Mouse (Mus musculus) hindbrain, embryonic 11.5 days (tissue): ENCODE measurements around the gene Tnfrsf1b. TPM values are rescaled to one million over a fixed set of nuclear protein-coding genes. Genes with fewer than 3 reads are reported as not detected.

Source experiments
- ATAC-seq: fragments of 200-750 bp; cut with Nextera tagmentation; 2 replicates; pipeline ENCODE4 v1.8.0; 2017; ENCODE audit warnings: mild to moderate bottlenecking, moderate TSS enrichment, moderate library complexity; ENCODE audit not compliant: low FRiP score
- DNase-seq: peaks from one replicate; pipeline ENCODE4 v3.0.0-alpha.2; 2015; ENCODE audit warnings: low spot score
- H3K27ac ChIP-seq: fragments of 300-500 bp; sonication (generic); 2 replicates; pipeline ENCODE4 v1.5.1; 2014; ENCODE audit warnings: mild to moderate bottlenecking, low read depth, low read length
- H3K27me3 ChIP-seq: fragments of 300-500 bp; sonication (generic); 2 replicates; pipeline ENCODE4 v1.6.1; 2014; ENCODE audit warnings: mild to moderate bottlenecking, low read length, moderate library complexity, mixed read lengths; ENCODE audit not compliant: control insufficient read depth, insufficient read depth
- H3K36me3 ChIP-seq: fragments of 300-500 bp; sonication (generic); 2 replicates; pipeline ENCODE4 v1.6.1; 2014; ENCODE audit warnings: mild to moderate bottlenecking, low read length, moderate library complexity, mixed read lengths; ENCODE audit not compliant: control insufficient read depth, insufficient read depth
- H3K4me1 ChIP-seq: fragments of 300-500 bp; sonication (generic); replicated peaks from 2 replicates; pipeline ENCODE4 v1.6.1; 2014; ENCODE audit warnings: low read length, mixed read lengths; ENCODE audit not compliant: control insufficient read depth, insufficient read depth
- H3K4me2 ChIP-seq: fragments of 300-500 bp; sonication (generic); replicated peaks from 2 replicates; pipeline ENCODE4 v1.6.1; 2014; ENCODE audit warnings: mild to moderate bottlenecking, low read depth, low read length
- H3K4me3 ChIP-seq: fragments of 300-500 bp; sonication (generic); 2 replicates; pipeline ENCODE4 v1.5.1; 2014; ENCODE audit warnings: low read depth, low read length
- H3K9ac ChIP-seq: fragments of 300-500 bp; sonication (generic); 2 replicates; pipeline ENCODE4 v1.6.1; 2014; ENCODE audit warnings: low read depth, low read length
- H3K9me3 ChIP-seq: fragments of 300-500 bp; sonication (generic); 2 replicates; pipeline ENCODE4 v1.6.1; 2016; ENCODE audit warnings: low read length; ENCODE audit not compliant: control insufficient read depth
- WGBS: fragments of 180-500 bp; shearing (Covaris S2); extraction: QIAGEN DNeasy Blood & Tissue Kit; methylation state at CpG from one replicate; pipeline ENCODE4 v1.1.7; 2014; 5-methylcytosine and 5-hydroxymethylcytosine counted together
- polyA plus RNA-seq: library from polyadenylated mRNA; unstranded; fragments of >200 nt; fragmentation: Nextera tagmentation; extraction: Ambion mirVana; gene quantifications from 2 replicates; pipeline ENCODE4 v1.2.1, GENCODE M21; 2014

Tnfrsf1b gene
- polyA plus RNA-seq, 1 experiment from 2014 or later, result 1.6 TPM

GRCm38 (mm10) chr4:145264761-145265160 is 18.1 kb upstream of the Tnfrsf1b start:
- Histone ChIP-seq H3K36me3 (no peaks in the 10 kb centered on the region), H3K4me3 (no peak overlapping the region), H3K4me2 (no peak overlapping the region), H3K9me3 (no peaks in the 10 kb centered on the region), H3K27me3 (no peaks in the 10 kb centered on the region), H3K9ac (no peak overlapping the region), H3K27ac (no peak overlapping the region), H3K4me1 (no peaks in the 10 kb centered on the region)
- no peak for DNase-seq
- WGBS, result 50% methylated on average over 2 of the region's 2 CpGs
- no peak for ATAC-seq

GRCm38 (mm10) chr4:145263583-145263982 is 16.9 kb upstream of the Tnfrsf1b start:
- Histone ChIP-seq H3K4me2 (no peak overlapping the region), H3K36me3 (no peaks in the 10 kb centered on the region), H3K27me3 (no peaks in the 10 kb centered on the region), H3K4me3 (no peak overlapping the region), H3K9me3 (no peaks in the 10 kb centered on the region), H3K4me1 (no peaks in the 10 kb centered on the region), H3K9ac (no peak overlapping the region), H3K27ac (no peak overlapping the region)
- ATAC-seq (no peak), DNase-seq (no peak)
- WGBS, result 96% methylated on average over 1 of the region's 1 CpGs

DNA sequence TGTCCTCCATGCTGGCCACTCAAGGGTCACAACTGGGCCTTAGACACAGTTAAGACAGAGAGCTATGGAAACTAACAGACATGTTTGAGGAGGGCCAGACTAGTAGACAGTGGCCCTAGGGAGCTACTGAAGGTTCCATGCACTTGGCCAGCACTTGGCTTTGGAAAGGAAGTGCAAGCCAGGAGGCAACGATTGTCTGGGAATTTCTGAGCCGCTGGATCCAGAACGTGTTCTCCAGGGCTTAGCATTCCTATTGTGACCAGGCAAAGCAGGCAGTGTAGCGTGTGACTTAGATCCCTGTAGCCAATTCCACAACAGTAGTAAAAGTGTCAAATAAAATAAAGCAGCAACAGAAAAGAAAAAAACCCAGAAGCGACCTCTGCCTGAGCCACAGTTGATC is 14.1 kb upstream of the Tnfrsf1b start:
- H3K36me3 ChIP-seq, result no peaks in the 10 kb centered on the region
- WGBS, result 81% methylated on average over 5 of the region's 5 CpGs
- H3K9me3 ChIP-seq, result no peaks in the 10 kb centered on the region
- H3K4me2 ChIP-seq, result no peak overlapping the region
- ATAC-seq, result no peak
- DNase-seq, result no peak
- H3K27ac ChIP-seq, result no peak overlapping the region
- no peak overlapping the region for H3K4me3 ChIP-seq
- H3K9ac ChIP-seq, result no peak overlapping the region
- no peaks in the 10 kb centered on the region for H3K27me3 ChIP-seq
- no peaks in the 10 kb centered on the region for H3K4me1 ChIP-seq

DNA sequence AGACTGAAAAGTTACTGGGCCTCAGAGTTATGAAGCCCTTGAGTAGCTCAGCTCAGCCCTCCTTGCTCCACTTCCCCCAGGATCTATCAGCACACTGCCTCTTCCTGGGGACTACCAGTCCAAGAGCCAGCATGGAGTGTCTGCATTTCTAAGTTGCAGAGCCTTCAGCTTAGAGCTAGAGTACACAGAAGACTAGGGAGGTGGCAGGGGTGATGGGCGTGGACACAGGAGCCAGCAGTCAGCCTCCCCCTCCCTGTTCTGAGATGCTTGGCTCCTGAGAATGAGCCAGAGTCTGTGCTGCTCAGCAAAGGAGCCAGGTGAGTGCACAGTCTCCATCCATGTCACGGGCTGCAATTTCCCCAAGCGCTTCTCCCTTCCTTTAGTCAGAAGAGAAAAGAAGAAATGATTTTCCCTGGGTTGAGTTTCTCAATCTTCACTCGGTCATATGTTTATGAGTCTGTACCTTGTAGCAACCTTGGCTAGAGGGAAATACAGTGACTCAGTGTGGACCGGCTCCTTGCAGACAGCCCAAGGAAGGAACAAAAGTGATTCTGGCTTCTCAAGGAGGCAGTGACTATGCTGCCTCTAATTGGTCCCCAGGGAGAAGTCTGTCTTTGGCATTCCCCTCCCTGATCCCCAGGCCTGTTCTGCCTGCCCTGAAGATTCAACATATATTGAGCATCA is 11.2 kb upstream of the Tnfrsf1b start:
- no peak for ATAC-seq
- Histone ChIP-seq H3K4me1 (no peaks in the 10 kb centered on the region), H3K36me3 (no peaks in the 10 kb centered on the region), H3K27me3 (no peaks in the 10 kb centered on the region), H3K4me2 (no peak overlapping the region), H3K9ac (no peak overlapping the region), H3K4me3 (no peak overlapping the region), H3K27ac (no peak overlapping the region), H3K9me3 (no peaks in the 10 kb centered on the region)
- no peak for DNase-seq
- 74% methylated on average over 5 of the region's 5 CpGs for WGBS

DNA sequence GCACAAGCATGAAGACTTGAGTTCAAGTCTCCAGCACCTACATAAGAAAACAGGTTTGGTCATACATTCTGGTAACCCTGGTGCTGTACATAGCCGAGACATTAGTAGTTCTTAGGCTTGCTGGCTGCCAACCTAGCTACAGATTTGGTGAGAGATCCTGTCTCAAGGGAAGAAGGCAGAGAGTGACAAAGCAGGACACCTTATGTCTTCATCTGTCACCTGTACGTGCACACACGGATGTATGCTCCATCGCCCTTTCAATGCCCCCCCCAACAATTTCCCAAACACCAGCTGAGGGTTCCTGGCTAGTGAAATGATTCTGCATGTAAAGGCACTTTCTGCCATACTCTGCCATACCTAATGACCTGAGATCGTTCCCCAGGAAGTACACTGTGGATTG is 9.5 kb upstream of the Tnfrsf1b start:
- DNase-seq (no peak), ATAC-seq (no peak)
- no peaks in the 10 kb centered on the region for H3K9me3 ChIP-seq
- no peaks in the 10 kb centered on the region for H3K36me3 ChIP-seq
- no peak overlapping the region for H3K4me2 ChIP-seq
- 91% methylated on average over 5 of the region's 5 CpGs for WGBS
- H3K9ac ChIP-seq, result no peak overlapping the region
- H3K27ac ChIP-seq, result no peak overlapping the region
- H3K4me3 ChIP-seq, result no peak overlapping the region
- no peaks in the 10 kb centered on the region for H3K27me3 ChIP-seq
- no peaks in the 10 kb centered on the region for H3K4me1 ChIP-seq

GRCm38 (mm10) chr4:145254418-145254817 is 7.7 kb upstream of the Tnfrsf1b start:
- Histone ChIP-seq H3K27me3 (no peaks in the 10 kb centered on the region), H3K4me3 (no peak overlapping the region), H3K36me3 (no peaks in the 10 kb centered on the region), H3K9ac (no peak overlapping the region), H3K9me3 (no peaks in the 10 kb centered on the region), H3K4me1 (no peaks in the 10 kb centered on the region), H3K4me2 (no peak overlapping the region), H3K27ac (no peak overlapping the region)
- no peak for DNase-seq
- no peak for ATAC-seq
- WGBS, result 61% methylated on average over 13 of the region's 13 CpGs

- no peak overlapping the region for H3K27ac ChIP-seq
- no peaks in the 10 kb centered on the region for H3K36me3 ChIP-seq
- no peaks in the 10 kb centered on the region for H3K4me1 ChIP-seq
- H3K9me3 ChIP-seq, result no peaks in the 10 kb centered on the region
- 86% methylated on average over 8 of the region's 8 CpGs for WGBS
- ATAC-seq (no peak), DNase-seq (no peak)
- no peaks in the 10 kb centered on the region for H3K27me3 ChIP-seq
- no peak overlapping the region for H3K9ac ChIP-seq
- no peak overlapping the region for H3K4me3 ChIP-seq
- no peak overlapping the region for H3K4me2 ChIP-seq
Measured at GRCm38 (mm10) chr4:145252611-145253010, 5.9 kb upstream of the Tnfrsf1b start.

DNA sequence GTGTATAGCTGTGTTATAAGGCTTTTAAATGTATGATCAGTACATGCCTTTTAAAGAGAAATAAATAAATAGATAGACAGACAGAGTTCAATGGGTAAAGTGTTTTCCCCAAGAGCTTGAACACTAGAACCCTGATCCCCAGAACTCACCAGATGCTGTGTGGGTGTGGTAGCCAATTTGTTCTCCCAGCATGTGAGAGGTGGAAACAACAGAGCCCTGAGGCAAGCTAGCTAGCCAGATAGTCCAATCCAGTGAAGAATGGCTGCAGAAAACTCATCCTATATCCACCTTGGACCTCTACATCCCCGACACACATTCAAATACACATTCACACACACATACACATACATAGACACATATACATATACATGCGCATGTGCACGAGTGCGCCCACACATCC is 4.9 kb upstream of the Tnfrsf1b start:
- Histone ChIP-seq H3K4me3 (no peak overlapping the region), H3K27me3 (peaks cover 5% of the 10 kb centered on the region), H3K9me3 (no peaks in the 10 kb centered on the region), H3K9ac (no peak overlapping the region), H3K4me2 (no peak overlapping the region), H3K27ac (no peak overlapping the region), H3K4me1 (no peaks in the 10 kb centered on the region), H3K36me3 (no peaks in the 10 kb centered on the region)
- 87% methylated on average over 4 of the region's 4 CpGs for WGBS
- DNase-seq, result no peak
- ATAC-seq, result no peak

DNA sequence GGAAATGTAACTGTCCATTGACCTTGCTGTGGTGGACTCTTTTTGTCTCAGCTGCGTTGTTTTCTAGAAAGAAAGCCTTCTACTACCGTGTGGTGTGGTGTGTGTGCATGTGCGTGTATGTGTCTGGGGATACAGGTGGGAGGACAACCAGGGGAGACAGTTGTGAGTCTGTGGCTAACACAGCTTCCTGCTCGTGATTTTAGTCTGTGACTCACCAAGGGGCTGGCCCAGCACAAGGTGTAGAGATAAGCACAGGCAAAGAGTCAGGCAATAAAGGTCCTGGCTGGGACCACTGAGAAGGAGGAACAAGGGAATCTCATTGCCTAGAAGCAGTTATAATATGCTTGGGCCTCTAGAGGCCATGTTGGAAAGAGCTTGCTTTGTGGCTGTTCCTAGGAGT is 3.3 kb upstream of the Tnfrsf1b start:
- no peak for DNase-seq
- Histone ChIP-seq H3K4me1 (0 out of 2 replicates have a peak, but pooled peaks cover 3% of the 10 kb centered on the region), H3K27me3 (peaks cover 9% of the 10 kb centered on the region), H3K9me3 (no peaks in the 10 kb centered on the region), H3K36me3 (no peaks in the 10 kb centered on the region), H3K9ac (no peak overlapping the region), H3K4me3 (no peak overlapping the region), H3K4me2 (no peak overlapping the region), H3K27ac (no peak overlapping the region)
- no peak for ATAC-seq
- 88% methylated on average over 4 of the region's 4 CpGs for WGBS
